Mouse (Mus musculus) embryonic fibroblast, embryonic 13.5 days (primary cell): ENCODE measurements around the gene Ptprt. TPM values are rescaled to one million over a fixed set of nuclear protein-coding genes. Genes with fewer than 3 reads are reported as not detected.

Experiments used
- H3K27ac ChIP-seq: 2 replicates; pipeline ENCODE4 v1.5.1; 2012; ENCODE audit warnings: low read length, control low read depth, inconsistent platforms; ENCODE audit not compliant: insufficient read depth
- H3K4me1 ChIP-seq: 2 replicates; pipeline ENCODE4 v1.6.1; 2011; ENCODE audit warnings: low read length; ENCODE audit not compliant: control insufficient read depth, insufficient read depth
- H3K4me3 ChIP-seq: 2 replicates; pipeline ENCODE4 v1.5.1; 2011; ENCODE audit warnings: mild to moderate bottlenecking, control low read depth, low read length; ENCODE audit not compliant: insufficient read depth
- CTCF ChIP-seq: IDR thresholded peaks from 2 replicates; pipeline ENCODE4 v1.5.1; 2011; ENCODE audit warnings: mild to moderate bottlenecking, control low read depth, low read length, moderate library complexity, borderline replicate concordance; ENCODE audit not compliant: insufficient read depth
- POLR2A ChIP-seq: IDR thresholded peaks from 2 replicates; pipeline ENCODE4 v1.6.1; 2011; ENCODE audit warnings: low read depth, mild to moderate bottlenecking, control low read depth, low read length, moderate library complexity
- polyA plus RNA-seq: library from polyadenylated mRNA; stranded (reverse); fragments of >200 nt; gene quantifications from 2 replicates; pipeline ENCODE4 v1.2.4, GENCODE M21; 2011; ENCODE audit warnings: low read depth; ENCODE audit not compliant: missing spikeins, insufficient read length

Gene Ptprt
- polyA plus RNA-seq, 1 experiment: 0.44 TPM

DNA sequence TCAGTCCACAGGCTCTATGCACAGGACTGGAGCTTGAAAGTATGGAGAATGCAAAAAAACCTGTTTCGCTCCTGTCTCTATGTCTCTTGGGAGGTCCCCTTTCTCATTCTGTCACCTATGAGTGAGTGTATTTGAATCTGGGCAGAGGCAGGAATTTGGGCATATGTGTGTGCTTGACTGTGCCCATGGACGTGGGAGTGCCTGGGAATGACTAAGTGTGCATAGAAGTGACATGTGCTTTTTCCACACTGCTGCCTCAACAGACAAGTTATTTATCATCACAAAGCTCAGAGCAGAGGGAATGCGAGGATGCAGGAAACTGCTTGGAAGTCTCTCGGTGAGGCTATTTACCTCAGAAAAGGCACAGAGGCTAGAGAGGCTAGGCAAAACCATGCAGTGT lies 387.1 kb downstream of the Ptprt start:
- Histone ChIP-seq H3K27ac (no peak overlapping the region), H3K4me3 (no peak overlapping the region), H3K4me1 (no peaks in the 10 kb centered on the region)
- TF ChIP-seq CTCF: no peak
- no peak for TF ChIP-seq POLR2A

DNA sequence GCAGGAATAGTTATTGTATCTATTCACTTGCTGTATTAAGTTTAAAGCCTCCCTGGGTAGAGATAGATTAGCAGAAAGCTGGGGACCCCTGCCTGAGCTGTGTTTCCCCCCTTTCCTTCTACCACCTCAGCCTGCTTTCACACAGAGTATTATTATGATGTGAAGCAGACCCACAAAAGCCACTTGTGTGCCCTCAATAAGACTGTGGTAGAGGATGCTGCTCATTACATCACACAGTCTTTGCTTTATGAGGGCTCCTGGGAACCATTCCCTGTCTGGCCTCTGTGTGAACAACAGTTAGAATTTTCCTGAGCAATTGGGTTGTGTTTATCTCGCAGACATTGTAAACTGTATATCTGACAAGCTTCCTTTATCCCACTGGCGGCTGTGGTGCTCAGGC lies 409.7 kb downstream of the Ptprt start:
- TF ChIP-seq POLR2A (no peak), CTCF (no peak)

DNA sequence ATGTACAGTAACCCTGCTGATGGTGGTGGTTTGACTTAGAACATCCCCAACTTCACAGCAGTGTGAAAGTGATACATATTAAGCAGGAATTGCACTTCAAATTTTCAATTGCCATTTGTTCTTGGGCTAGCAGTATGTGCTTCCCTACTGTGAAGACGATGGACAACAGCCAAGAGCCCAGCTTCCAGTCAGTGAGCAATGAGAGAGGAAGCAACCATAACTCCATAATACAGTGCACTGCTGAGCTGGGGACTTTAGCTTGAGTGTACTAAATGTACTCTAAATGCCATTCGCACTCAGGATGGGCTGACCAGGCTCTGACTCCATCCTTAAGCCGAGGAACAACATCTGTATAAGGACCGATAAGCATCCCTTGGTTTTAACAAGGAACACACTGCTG lies 412.7 kb downstream of the Ptprt start:
- Histone ChIP-seq H3K4me1 (no peaks in the 10 kb centered on the region), H3K4me3 (no peak overlapping the region), H3K27ac (no peak overlapping the region)
- TF ChIP-seq POLR2A (no peak), CTCF (no peak)

More for the DNA sequence above, 409.7 kb downstream of the Ptprt start:
- Histone ChIP-seq H3K4me1 (no peaks in the 10 kb centered on the region), H3K4me3 (no peak overlapping the region), H3K27ac (no peak overlapping the region)

DNA sequence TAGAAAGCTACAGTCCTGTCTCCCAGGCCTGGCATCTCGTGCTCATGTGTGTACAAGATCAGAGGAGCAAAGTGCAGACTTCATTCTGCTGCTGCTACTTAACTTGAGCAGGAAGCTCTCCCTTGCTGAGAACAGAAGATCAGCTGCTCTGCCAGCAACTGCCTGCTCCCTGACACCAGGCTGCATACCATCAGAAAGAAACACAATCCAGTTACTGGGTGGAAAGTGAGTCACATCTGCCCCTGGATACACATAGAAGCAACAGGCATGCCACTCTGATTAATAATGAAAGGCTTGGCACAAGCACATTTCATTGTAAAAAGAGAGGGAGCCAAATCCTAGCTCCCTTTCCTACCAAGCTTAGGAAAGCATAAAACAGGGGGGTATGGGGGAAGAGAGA lies 438.5 kb downstream of the Ptprt start:
- TF ChIP-seq POLR2A (no peak), CTCF (no peak)
- no peak overlapping the region for H3K4me3 ChIP-seq
- H3K4me1 ChIP-seq: peaks cover 7% of the 10 kb centered on the region
- H3K27ac ChIP-seq: peak overlapping the region; percentile 15; the same call in 1 of the 2 replicates

DNA sequence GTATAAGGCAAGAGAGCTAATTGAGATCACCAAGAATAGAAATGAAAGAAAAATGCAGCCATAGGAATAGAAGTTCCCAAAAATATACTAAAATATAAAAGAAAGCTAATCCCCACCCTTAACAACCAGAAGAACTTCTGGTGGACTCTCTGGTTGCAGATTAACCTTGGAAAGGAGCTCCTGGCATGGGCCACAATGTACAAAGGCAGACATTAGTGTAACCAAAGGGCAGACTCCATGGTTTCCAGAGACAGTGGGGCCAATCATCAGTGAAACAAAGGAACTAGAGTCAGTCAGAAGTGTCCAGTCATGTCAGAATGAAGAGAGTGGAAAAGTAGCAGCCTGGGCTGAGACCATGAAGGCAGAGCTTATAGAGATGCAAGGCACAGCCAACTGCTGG lies 440.4 kb downstream of the Ptprt start:
- H3K4me3 ChIP-seq: no peak overlapping the region
- TF ChIP-seq CTCF: no peak
- no peak for TF ChIP-seq POLR2A

DNA sequence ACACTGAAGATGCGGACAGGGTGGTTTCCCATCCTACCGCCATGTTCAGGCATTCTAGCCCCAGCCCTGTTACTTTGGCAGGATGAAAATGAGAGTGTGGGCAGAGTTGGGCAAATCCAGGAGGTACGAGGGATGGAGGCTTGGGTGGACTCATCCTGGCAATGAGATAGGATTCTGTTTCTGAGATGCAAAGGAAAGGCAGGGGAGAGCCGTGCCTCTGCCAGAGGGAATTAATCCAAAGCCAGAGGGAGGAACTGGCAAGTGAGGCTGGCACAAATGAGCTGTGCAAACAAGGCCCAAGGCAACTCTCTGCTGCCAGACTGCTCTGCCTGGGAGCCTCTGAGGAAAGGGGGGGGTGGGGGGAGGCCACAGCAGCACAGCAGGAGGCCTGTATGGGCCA lies 441.4 kb downstream of the Ptprt start:
- no peak overlapping the region for H3K4me3 ChIP-seq
- TF ChIP-seq CTCF: no peak
- no peak for TF ChIP-seq POLR2A

More for the DNA sequence above, 440.4 kb downstream of the Ptprt start:
- H3K4me1 ChIP-seq: peaks cover 7% of the 10 kb centered on the region
- H3K27ac ChIP-seq: no peak overlapping the region

DNA sequence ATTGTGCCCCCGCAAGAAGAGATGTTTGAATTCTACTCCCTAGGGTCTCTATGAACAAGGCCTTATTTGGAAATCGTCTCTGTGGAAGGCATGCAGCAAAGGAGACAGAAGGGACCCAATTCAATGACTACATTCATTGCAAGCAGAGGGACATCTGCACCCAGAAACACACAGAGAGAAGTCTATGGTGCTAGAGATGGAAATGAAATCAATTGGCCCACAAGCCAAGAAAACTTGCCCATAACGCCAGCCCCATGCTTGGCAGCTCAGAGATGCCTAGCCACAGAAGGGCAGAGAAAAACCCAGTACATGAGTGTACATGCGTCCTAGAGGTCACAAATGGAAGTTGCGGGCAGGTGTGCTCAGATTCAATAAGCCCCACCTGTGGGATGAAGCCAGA lies 443.1 kb downstream of the Ptprt start:
- Histone ChIP-seq H3K4me1 (peaks cover 4% of the 10 kb centered on the region; the same call in 1 of the 2 replicates), H3K4me3 (no peak overlapping the region), H3K27ac (no peak overlapping the region)
- TF ChIP-seq CTCF (no peak), POLR2A (no peak)

More for the DNA sequence above, 441.4 kb downstream of the Ptprt start:
- Histone ChIP-seq H3K4me1 (peaks cover 7% of the 10 kb centered on the region), H3K27ac (no peak overlapping the region)

DNA sequence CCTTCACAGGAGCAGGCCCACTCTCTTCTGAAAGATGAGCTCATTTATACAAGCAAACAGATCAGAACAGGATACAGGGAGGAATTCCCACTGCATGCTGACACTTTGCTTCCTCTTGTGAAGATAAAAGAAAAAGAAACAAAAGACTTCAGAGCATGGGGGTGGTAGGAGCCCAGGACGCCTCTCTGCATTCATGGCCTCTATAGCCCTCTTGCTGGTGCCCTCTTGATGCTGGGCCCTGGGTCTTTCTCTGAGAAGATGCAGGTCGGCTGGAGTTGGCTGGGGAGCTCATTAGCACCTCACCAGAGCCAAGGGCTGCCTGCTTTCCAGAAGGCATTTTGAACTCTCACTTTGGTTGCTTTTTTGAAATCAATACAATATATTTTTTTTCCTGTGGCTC lies 448.6 kb downstream of the Ptprt start:
- no peaks in the 10 kb centered on the region for H3K4me1 ChIP-seq
- no peak for TF ChIP-seq CTCF
- no peak for TF ChIP-seq POLR2A
- no peak overlapping the region for H3K27ac ChIP-seq
- no peak overlapping the region for H3K4me3 ChIP-seq

DNA sequence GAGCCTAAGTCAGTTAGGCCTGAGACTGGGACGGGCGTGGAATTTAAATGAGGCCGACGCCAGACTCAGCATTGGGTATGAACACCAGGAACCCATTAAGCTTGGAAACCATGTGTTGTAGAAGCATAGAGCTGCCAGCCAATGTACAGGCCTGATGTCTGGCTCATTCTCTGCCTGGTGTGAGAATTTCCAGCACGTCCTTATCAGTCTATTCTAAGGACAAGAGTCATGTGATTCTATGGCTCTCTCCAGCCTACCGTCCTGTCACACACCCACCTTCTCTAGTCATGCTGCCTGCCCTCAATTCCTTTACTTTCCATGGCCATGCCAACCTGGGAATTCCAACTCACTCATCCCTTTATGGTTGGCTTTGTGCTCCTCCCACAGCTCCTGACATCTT lies 450.4 kb downstream of the Ptprt start:
- no peak overlapping the region for H3K4me3 ChIP-seq

DNA sequence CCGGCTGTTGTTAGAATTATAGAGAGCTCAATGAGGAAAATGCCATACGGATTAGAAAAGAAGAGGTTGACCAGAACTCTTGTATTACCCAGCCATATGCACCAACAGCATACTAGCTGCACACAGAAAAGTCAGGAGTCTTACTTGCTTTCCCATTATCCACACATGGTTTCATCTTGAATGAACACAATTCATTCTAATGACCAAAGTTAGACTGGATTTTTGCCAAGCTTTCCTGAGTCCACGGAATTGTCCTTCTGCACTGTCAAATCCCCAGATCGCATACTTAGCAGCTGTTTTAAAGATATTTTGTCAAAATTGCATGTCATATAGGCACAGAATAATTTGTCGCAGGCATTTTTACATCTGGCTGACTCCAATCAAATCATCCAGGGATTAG lies 463.6 kb downstream of the Ptprt start:
- Histone ChIP-seq H3K27ac (no peak overlapping the region), H3K4me3 (no peak overlapping the region), H3K4me1 (no peaks in the 10 kb centered on the region)
- TF ChIP-seq CTCF (no peak), POLR2A (no peak)

More for the DNA sequence above, 450.4 kb downstream of the Ptprt start:
- Histone ChIP-seq H3K27ac (peak overlapping the region; percentile 65), H3K4me1 (no peaks in the 10 kb centered on the region; the same call in 1 of the 2 replicates)
- TF ChIP-seq CTCF (no peak), POLR2A (no peak)
